Mouse (Mus musculus) stomach, embryonic 14.5 days (tissue): ENCODE data around the gene Tagln2. TPM values are rescaled to one million over a fixed set of nuclear protein-coding genes. Genes with fewer than 3 reads are reported as not detected.

Experiments
- ATAC-seq: fragments of 200-750 bp; cut with Nextera tagmentation; 2 replicates; pipeline ENCODE4 v1.8.0; 2017; ENCODE audit warnings: low read depth, moderate TSS enrichment; ENCODE audit not compliant: insufficient number of reproducible peaks, insufficient read depth, low FRiP score
- H3K27ac ChIP-seq: fragments of 300-500 bp; sonication (generic); 2 replicates; pipeline ENCODE4 v1.5.1; 2014; ENCODE audit warnings: mild to moderate bottlenecking, low read length, moderate library complexity, mixed read lengths
- H3K27me3 ChIP-seq: fragments of 300-500 bp; sonication (generic); 2 replicates; pipeline ENCODE4 v1.6.1; 2014; ENCODE audit warnings: low read length, control low read depth, mixed read lengths; ENCODE audit not compliant: control insufficient read depth, insufficient read depth
- H3K36me3 ChIP-seq: fragments of 300-500 bp; sonication (generic); 2 replicates; pipeline ENCODE4 v1.6.1; 2014; ENCODE audit warnings: mild to moderate bottlenecking, control low read depth, low read length, moderate library complexity, mixed read lengths; ENCODE audit not compliant: control insufficient read depth, insufficient read depth
- H3K4me1 ChIP-seq: fragments of 300-500 bp; sonication (generic); 2 replicates; pipeline ENCODE4 v1.6.1; 2014; ENCODE audit warnings: low read length, control low read depth, mixed read lengths; ENCODE audit not compliant: control insufficient read depth, insufficient read depth
- H3K4me2 ChIP-seq: fragments of 300-500 bp; sonication (generic); replicated peaks from 2 replicates; pipeline ENCODE4 v1.6.1; 2014; ENCODE audit warnings: low read depth, low read length, control low read depth
- H3K4me3 ChIP-seq: fragments of 300-500 bp; sonication (generic); 2 replicates; pipeline ENCODE4 v1.5.1; 2014; ENCODE audit warnings: low read depth, low read length, control low read depth
- H3K9ac ChIP-seq: fragments of 300-500 bp; sonication (generic); replicated peaks from 2 replicates; pipeline ENCODE4 v1.6.1; 2014; ENCODE audit warnings: low read depth, mild to moderate bottlenecking, control low read depth, low read length, moderate library complexity, mixed read lengths
- H3K9me3 ChIP-seq: fragments of 300-500 bp; sonication (generic); 2 replicates; pipeline ENCODE4 v1.6.1; 2016; ENCODE audit warnings: low read depth, low read length, control low read depth; ENCODE audit not compliant: control insufficient read depth
- WGBS: fragments of 180-500 bp; shearing (Covaris S2); extraction: QIAGEN DNeasy Blood & Tissue Kit; methylation state at CpG from one replicate; pipeline ENCODE4 v1.1.7; 2014; 5-methylcytosine and 5-hydroxymethylcytosine counted together
- polyA plus RNA-seq: library from polyadenylated mRNA; unstranded; fragments of >200 nt; fragmentation: Nextera tagmentation; extraction: Ambion mirVana; gene quantifications from 2 replicates; pipeline ENCODE4 v1.2.1, GENCODE M21; 2014

Gene Tagln2
- polyA plus RNA-seq, 1 experiment from 2014 or later = 196 TPM

- peak overlapping the region; percentile 68 for H3K4me3 ChIP-seq
- peak overlapping the region; percentile 91 for H3K27ac ChIP-seq
- peaks cover 16% of the 10 kb centered on the region for H3K36me3 ChIP-seq
- H3K9me3 ChIP-seq = no peaks in the 10 kb centered on the region
- ATAC-seq = peak; percentile 15; the same call in 1 of the 2 replicates
- WGBS = 24% methylated on average over 12 of the region's 13 CpGs
- no peaks in the 10 kb centered on the region for H3K27me3 ChIP-seq
- peak overlapping the region; percentile 79 for H3K4me2 ChIP-seq
- H3K4me1 ChIP-seq = peaks cover 29% of the 10 kb centered on the region
- H3K9ac ChIP-seq = no peak overlapping the region
Observed at GRCm38 (mm10) chr1:172502145-172503110, 2.6 kb downstream of the Tagln2 start.

DNA sequence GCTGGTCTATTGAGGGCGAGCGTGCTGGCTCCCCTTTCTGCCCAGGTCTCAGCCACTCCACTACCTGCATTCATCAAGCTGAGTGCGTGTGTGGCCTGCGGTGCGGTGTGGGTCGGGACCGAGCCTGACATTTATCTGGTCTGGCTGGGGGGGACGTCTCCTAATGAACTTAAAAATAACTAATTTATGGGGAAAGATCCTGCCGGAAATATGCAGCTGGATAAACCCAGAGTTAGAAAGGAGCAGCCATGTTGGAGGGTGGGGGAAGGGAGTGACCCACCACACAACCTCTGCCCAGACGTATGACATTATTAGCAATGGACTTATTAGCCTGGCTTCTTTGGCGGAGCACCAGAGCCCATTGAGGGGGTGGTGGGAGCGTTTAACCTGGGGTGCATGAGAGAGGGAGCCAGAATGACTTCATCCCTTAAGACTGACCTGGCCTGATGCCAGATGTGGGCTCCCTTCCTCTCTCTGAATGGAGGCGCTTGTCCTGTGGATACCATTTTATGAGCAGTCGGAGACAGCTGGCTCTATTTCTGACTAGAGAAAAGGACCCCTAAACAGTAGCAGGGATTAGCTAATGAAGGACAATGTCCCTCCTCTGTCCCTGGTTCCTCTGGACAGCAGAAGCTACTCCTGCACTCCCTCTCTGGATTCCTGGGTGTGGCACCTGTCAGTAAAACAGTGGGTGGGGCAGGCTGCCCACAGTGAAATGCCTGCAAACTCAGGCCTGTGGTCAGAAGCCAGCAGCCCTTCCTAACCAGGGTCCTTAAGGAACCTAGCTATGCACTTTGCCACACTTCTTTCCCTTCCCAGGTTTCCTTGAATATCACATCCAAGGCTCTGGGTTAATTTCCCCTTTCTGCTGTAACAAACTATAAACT is 3.5 kb downstream of the Tagln2 start:
- Histone ChIP-seq H3K4me1 (peaks cover 29% of the 10 kb centered on the region), H3K27ac (peak overlapping the region; percentile 91), H3K27me3 (no peaks in the 10 kb centered on the region), H3K4me3 (peak overlapping the region; percentile 68), H3K4me2 (peak overlapping the region; percentile 79), H3K36me3 (peaks cover 19% of the 10 kb centered on the region), H3K9me3 (no peaks in the 10 kb centered on the region), H3K9ac (no peak overlapping the region)
- 14% methylated on average over 14 of the region's 14 CpGs for WGBS
- no peak for ATAC-seq

- Histone ChIP-seq H3K27me3 (no peaks in the 10 kb centered on the region), H3K36me3 (peaks cover 19% of the 10 kb centered on the region), H3K9ac (no peak overlapping the region), H3K9me3 (no peaks in the 10 kb centered on the region), H3K4me2 (no peak overlapping the region), H3K4me3 (no peak overlapping the region), H3K27ac (no peak overlapping the region), H3K4me1 (peaks cover 29% of the 10 kb centered on the region)
- no peak for ATAC-seq
- 75% methylated on average over 8 of the region's 8 CpGs for WGBS
Observed at GRCm38 (mm10) chr1:172504756-172505155, 4.9 kb downstream of the Tagln2 start.

DNA sequence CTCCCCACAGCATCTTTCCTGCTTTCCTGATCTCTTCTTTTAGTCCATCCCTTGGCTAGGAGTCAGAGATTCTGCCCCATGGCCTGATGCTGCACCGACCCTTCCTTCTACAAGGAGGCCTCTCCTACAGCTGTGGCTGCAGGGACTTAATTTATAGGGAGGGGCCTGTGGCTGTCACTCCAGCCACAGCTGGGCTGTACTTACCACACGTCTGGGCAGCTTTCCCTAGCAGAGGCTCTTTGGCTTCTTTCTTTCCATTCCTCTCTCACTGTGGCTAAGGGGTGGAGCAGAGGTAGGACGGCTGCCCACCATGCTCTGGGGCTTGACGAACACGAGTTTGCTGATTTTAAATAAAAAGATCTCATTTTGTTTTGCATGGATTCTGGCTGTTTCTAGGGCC is 7.2 kb downstream of the Tagln2 start:
- ATAC-seq = no peak
- Histone ChIP-seq H3K27ac (no peak overlapping the region), H3K4me1 (peaks cover 28% of the 10 kb centered on the region)

DNA sequence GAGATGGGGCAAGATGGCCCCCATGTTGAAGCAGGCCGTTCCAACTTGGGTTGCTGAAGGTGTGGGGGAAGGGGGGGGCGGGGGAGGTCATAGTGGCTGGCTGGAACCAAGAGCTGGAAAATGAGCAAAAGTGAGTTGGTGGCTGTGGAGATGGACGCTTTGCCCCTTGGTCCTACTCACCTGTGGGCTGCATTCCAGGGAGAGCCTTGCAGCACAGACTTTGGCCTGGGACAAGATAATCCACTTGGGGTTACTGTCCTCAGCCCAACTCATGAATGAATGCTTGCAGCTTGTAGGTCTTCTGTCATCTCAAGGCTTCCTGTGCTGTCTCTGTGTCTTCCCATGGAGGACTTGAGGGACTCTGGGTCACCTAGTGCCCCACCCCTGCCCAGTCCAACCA is 7.9 kb downstream of the Tagln2 start:
- no peaks in the 10 kb centered on the region for H3K9me3 ChIP-seq
- 82% methylated on average over 3 of the region's 3 CpGs for WGBS
- H3K27ac ChIP-seq = no peak overlapping the region
- no peak overlapping the region for H3K9ac ChIP-seq
- no peak overlapping the region for H3K4me2 ChIP-seq
- H3K4me1 ChIP-seq = peaks cover 22% of the 10 kb centered on the region
- no peaks in the 10 kb centered on the region for H3K27me3 ChIP-seq
- H3K4me3 ChIP-seq = no peak overlapping the region
- no peak for ATAC-seq
- H3K36me3 ChIP-seq = peaks cover 19% of the 10 kb centered on the region

More for the DNA sequence above, 7.2 kb downstream of the Tagln2 start:
- peaks cover 19% of the 10 kb centered on the region for H3K36me3 ChIP-seq
- no peak overlapping the region for H3K4me3 ChIP-seq
- no peaks in the 10 kb centered on the region for H3K27me3 ChIP-seq
- WGBS = 62% methylated on average over 5 of the region's 5 CpGs
- H3K9me3 ChIP-seq = no peaks in the 10 kb centered on the region
- H3K4me2 ChIP-seq = no peak overlapping the region
- no peak overlapping the region for H3K9ac ChIP-seq

DNA sequence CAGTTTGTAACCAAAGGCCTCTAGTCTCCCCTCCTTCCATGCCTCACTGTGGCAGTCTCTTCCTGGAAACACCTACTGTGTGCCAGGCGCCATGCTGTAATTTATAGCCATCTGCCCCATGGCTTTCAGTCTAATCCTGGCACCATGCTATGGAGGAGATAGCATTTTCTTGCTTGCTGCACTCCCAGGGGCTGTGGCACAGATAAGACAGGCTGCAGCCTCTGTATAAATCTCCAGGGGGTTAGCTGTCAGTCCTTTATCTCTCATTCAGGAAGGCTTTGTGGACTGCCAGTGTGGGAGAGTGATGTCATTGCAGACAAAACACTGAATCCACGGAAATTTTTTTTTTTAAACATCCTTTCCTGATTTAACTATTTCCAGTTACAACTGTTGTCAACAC is 8.3 kb downstream of the Tagln2 start:
- no peak overlapping the region for H3K9ac ChIP-seq
- H3K27me3 ChIP-seq = no peaks in the 10 kb centered on the region
- H3K9me3 ChIP-seq = no peaks in the 10 kb centered on the region
- peaks cover 19% of the 10 kb centered on the region for H3K36me3 ChIP-seq
- H3K27ac ChIP-seq = no peak overlapping the region
- WGBS = 53% methylated on average over 2 of the region's 2 CpGs
- no peak for ATAC-seq
- H3K4me3 ChIP-seq = no peak overlapping the region
- no peak overlapping the region for H3K4me2 ChIP-seq
- peaks cover 22% of the 10 kb centered on the region for H3K4me1 ChIP-seq

- no peak overlapping the region for H3K4me2 ChIP-seq
- H3K27ac ChIP-seq = peak overlapping the region; percentile 46
- H3K4me1 ChIP-seq = peaks cover 17% of the 10 kb centered on the region; the same call in 1 of the 2 replicates
- H3K27me3 ChIP-seq = no peaks in the 10 kb centered on the region
- no peak overlapping the region for H3K4me3 ChIP-seq
- H3K36me3 ChIP-seq = peaks cover 19% of the 10 kb centered on the region
- no peak overlapping the region for H3K9ac ChIP-seq
- 61% methylated on average over 5 of the region's 5 CpGs for WGBS
- no peaks in the 10 kb centered on the region for H3K9me3 ChIP-seq
- ATAC-seq = no peak
Observed at GRCm38 (mm10) chr1:172509235-172509634, 9.4 kb downstream of the Tagln2 start.

DNA sequence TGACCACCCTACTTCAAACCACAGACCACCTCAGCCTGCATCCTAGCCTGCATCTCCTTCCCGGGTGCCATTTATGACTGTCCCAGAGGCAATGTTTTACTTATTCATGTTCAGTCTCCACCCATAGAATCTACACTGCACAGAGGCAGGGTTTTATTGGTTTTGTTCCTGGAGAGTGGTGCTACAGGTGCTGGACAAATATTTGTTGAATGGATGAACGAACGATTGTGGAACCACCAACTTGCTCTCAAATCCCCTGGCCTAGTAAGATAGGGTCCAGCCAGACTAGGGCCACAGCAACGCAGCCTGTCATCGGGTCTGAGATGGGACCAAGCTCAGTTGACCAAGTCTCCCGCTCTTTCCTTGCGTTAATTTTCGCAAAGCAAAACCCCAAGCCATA is 10.1 kb downstream of the Tagln2 start:
- peak; percentile 61 for ATAC-seq
- no peaks in the 10 kb centered on the region for H3K9me3 ChIP-seq
- peak overlapping the region; percentile 46 for H3K27ac ChIP-seq
- no peak overlapping the region for H3K9ac ChIP-seq
- no peak overlapping the region for H3K4me2 ChIP-seq
- H3K4me3 ChIP-seq = no peak overlapping the region
- peaks cover 19% of the 10 kb centered on the region for H3K36me3 ChIP-seq
- 42% methylated on average over 8 of the region's 8 CpGs for WGBS
- peaks cover 16% of the 10 kb centered on the region; the same call in 1 of the 2 replicates for H3K4me1 ChIP-seq
- H3K27me3 ChIP-seq = no peaks in the 10 kb centered on the region
